Mouse (Mus musculus) R1 (cell line): ENCODE measurements at regions not wholly inside any gene's neighbourhood (a gene's known extent, or its start where the extent isn't known, plus 50 kb on each side); places are given as distances from the start of the nearest gene placed in this dataset.

Experiments used
- DNase-seq: peaks from one replicate; pipeline ENCODE4 v3.0.0-alpha.2; 2018; ENCODE audit warnings: low read depth, low spot score

- DNase-seq, result no peak
Observed at GRCm38 (mm10) chr11:56290651-56291578, 250.1 kb upstream of the Nmur2 start.

GRCm38 (mm10) chr11:56285575-56286260 lies 244.9 kb upstream of the Nmur2 start:
- DNase-seq, result no peak

GRCm38 (mm10) chr11:56281201-56281600 lies 240.4 kb upstream of the Nmur2 start:
- no peak for DNase-seq

- DNase-seq, result no peak
Observed at GRCm38 (mm10) chr11:56280216-56280615, 239.4 kb upstream of the Nmur2 start.

GRCm38 (mm10) chr11:56269915-56270493 lies 229.2 kb upstream of the Nmur2 start:
- DNase-seq, result no peak

GRCm38 (mm10) chr11:56262726-56263125 lies 221.9 kb upstream of the Nmur2 start:
- DNase-seq, result no peak

- DNase-seq, result no peak
Observed at GRCm38 (mm10) chr11:56256356-56256755, 215.5 kb upstream of the Nmur2 start.

- no peak for DNase-seq
Observed at GRCm38 (mm10) chr11:56254437-56254836, 213.6 kb upstream of the Nmur2 start.

- DNase-seq, result no peak
Observed at GRCm38 (mm10) chr11:56247333-56247823, 206.6 kb upstream of the Nmur2 start.

- DNase-seq, result peak; percentile 86
Observed at GRCm38 (mm10) chr11:56246549-56247332, 205.9 kb upstream of the Nmur2 start.

- DNase-seq, result no peak
Observed at GRCm38 (mm10) chr11:56244951-56245350, 204.1 kb upstream of the Nmur2 start.

GRCm38 (mm10) chr11:56243447-56243846 lies 202.6 kb upstream of the Nmur2 start:
- DNase-seq, result no peak

GRCm38 (mm10) chr11:56238745-56239144 lies 197.9 kb upstream of the Nmur2 start:
- DNase-seq, result no peak

GRCm38 (mm10) chr11:56224999-56225398 lies 184.2 kb upstream of the Nmur2 start:
- no peak for DNase-seq

- no peak for DNase-seq
Observed at GRCm38 (mm10) chr11:56215706-56216105, 174.9 kb upstream of the Nmur2 start.

- DNase-seq, result no peak
Observed at GRCm38 (mm10) chr11:56201844-56202243, 161.0 kb upstream of the Nmur2 start.

- DNase-seq, result no peak
Observed at GRCm38 (mm10) chr11:56195316-56195715, 154.5 kb upstream of the Nmur2 start.

- no peak for DNase-seq
Observed at GRCm38 (mm10) chr11:56193426-56193825, 152.6 kb upstream of the Nmur2 start.

- DNase-seq, result no peak
Observed at GRCm38 (mm10) chr11:56173895-56174294, 133.1 kb upstream of the Nmur2 start.

- no peak for DNase-seq
Observed at GRCm38 (mm10) chr11:56173246-56173645, 132.4 kb upstream of the Nmur2 start.

- DNase-seq, result no peak
Observed at GRCm38 (mm10) chr11:56169576-56169975, 128.8 kb upstream of the Nmur2 start.
